7 mouse cellular contexts compared by ENCODE assay signal in genomic region chr6:29164314-29165244, GRCm38 (mm10). TPM values are rescaled to one million over a fixed set of nuclear protein-coding genes. Genes with fewer than 3 reads are reported as not detected.
DNase-seq lines count a peak whose midpoint lies in the region; ATAC-seq lines count a peak whose summit lies in the region.

TSS of gene Rbm28 (minus strand) at chr6:29165006.

- peak within 1 kb of the TSS; percentile 71 for H3K27ac ChIP-seq in intestine, embryonic 16.5 days (ENCODE audit: low read length)
- H3K27ac ChIP-seq in midbrain, embryonic 11.5 days (ENCODE audit: low read depth, low read length): no peak within 1 kb of the TSS

- H3K4me3 ChIP-seq in intestine, embryonic 16.5 days (ENCODE audit: low read length): peak within 1 kb of the TSS; percentile 76
- H3K4me3 ChIP-seq in midbrain, embryonic 11.5 days (ENCODE audit: low read depth, low read length): peak within 1 kb of the TSS; percentile 72

- no peaks in the 10 kb centered on the region for H3K9me3 ChIP-seq in intestine, embryonic 16.5 days (ENCODE audit: control insufficient read depth, low read length)
- no peaks in the 10 kb centered on the region for H3K9me3 ChIP-seq in midbrain, embryonic 11.5 days (ENCODE audit: control insufficient read depth, low read length)

- no peaks in the 10 kb centered on the region for H3K4me1 ChIP-seq in intestine, embryonic 16.5 days (ENCODE audit: control insufficient read depth, insufficient read depth, low read length)
- peaks cover 6% of the 10 kb centered on the region for H3K4me1 ChIP-seq in midbrain, embryonic 11.5 days (ENCODE audit: control insufficient read depth, insufficient read depth, low read length)

- ATAC-seq in intestine, embryonic 16.5 days: peak; percentile 85
- ATAC-seq in midbrain, embryonic 11.5 days (ENCODE audit: low FRiP score): peak; percentile 86

- intact Hi-C loops in left cerebral cortex, postnatal 36 days (cut with DNase I): no loop called here

- peak within 1 kb of the TSS; percentile 77 for H3K9ac ChIP-seq in intestine, embryonic 16.5 days (ENCODE audit: low read depth, low read length)
- H3K9ac ChIP-seq in midbrain, embryonic 11.5 days (ENCODE audit: low read length): peak within 1 kb of the TSS; percentile 66

- peak within 1 kb of the TSS; percentile 74 for H3K4me2 ChIP-seq in intestine, embryonic 16.5 days (ENCODE audit: low read depth, low read length)
- peak within 1 kb of the TSS; percentile 69 for H3K4me2 ChIP-seq in midbrain, embryonic 11.5 days

- peaks cover 16% of the 10 kb centered on the region for H3K27me3 ChIP-seq in intestine, embryonic 16.5 days (replicated peaks; ENCODE audit: control insufficient read depth, insufficient read depth, low read length)
- peaks cover 21% of the 10 kb centered on the region for H3K27me3 ChIP-seq in midbrain, embryonic 11.5 days (ENCODE audit: control insufficient read depth, insufficient read depth, low read length)

- H3K36me3 ChIP-seq in intestine, embryonic 16.5 days (ENCODE audit: control insufficient read depth, insufficient read depth, low read length): no peaks in the 10 kb centered on the region
- no peaks in the 10 kb centered on the region for H3K36me3 ChIP-seq in midbrain, embryonic 11.5 days (ENCODE audit: control insufficient read depth, insufficient read depth, low read length)

- 7% methylated on average over 42 of the region's 42 CpGs for WGBS in intestine, embryonic 16.5 days
- WGBS in midbrain, embryonic 11.5 days: 8% methylated on average over 42 of the region's 42 CpGs

- DNase-seq in adrenal gland, postnatal 10 days: peak; percentile 90
- DNase-seq in embryo, embryonic 9.5 days (ENCODE audit: extremely low spot score): peak; percentile 93
- peak; percentile 52 to 79 for DNase-seq in gastrocnemius, postnatal 4 days (ENCODE audit: low spot score in 2 of 2)
- DNase-seq in left cerebral cortex, postnatal 36 days (ENCODE audit: low spot score in 2 of 2): peak; percentile 81 to 87
- peak; percentile 99 for DNase-seq in midbrain, embryonic 11.5 days (ENCODE audit: low spot score, missing footprints)
- DNase-seq in skeletal muscle tissue, adult 2 months (ENCODE audit: low read depth, low spot score): peak; percentile 85

RNA-seq across cellular contexts. Expression of gene Rbm28, which starts in this region (rescaled TPM):
- 10 to 100 TPM; 21.4 to 29.1 TPM for total RNA-seq in adrenal gland, postnatal 10 days (2021)
- total RNA-seq in gastrocnemius, postnatal 4 days (2021): 10 to 100 TPM; 20.6 to 21.7 TPM
- 23.5 and 25.5 TPM in 2 replicates for polyA plus RNA-seq in intestine, embryonic 16.5 days (2015; fragmentation: Nextera tagmentation; extraction: Ambion mirVana)
- 10 to 100 TPM; 32.1 to 57.4 TPM for total RNA-seq in left cerebral cortex, postnatal 36 days (2021)
- polyA plus RNA-seq in midbrain, embryonic 11.5 days (2014; fragmentation: Nextera tagmentation; extraction: Ambion mirVana): 60.5 and 64.4 TPM in 2 replicates
